Mouse (Mus musculus): ENCODE results near the gene Aqp12. TPM values are rescaled to one million over a fixed set of nuclear protein-coding genes. Genes with fewer than 3 reads are reported as not detected.
"Not testable (repeated sequence)": the region's sequence is repeated elsewhere in the genome, so short reads cannot be mapped to it uniquely, and the experiment has no call there.

Aqp12 gene
- polyA plus RNA-seq (2014; fragmentation: Nextera tagmentation; extraction: Ambion mirVana): not detected in 2 replicates

DNA sequence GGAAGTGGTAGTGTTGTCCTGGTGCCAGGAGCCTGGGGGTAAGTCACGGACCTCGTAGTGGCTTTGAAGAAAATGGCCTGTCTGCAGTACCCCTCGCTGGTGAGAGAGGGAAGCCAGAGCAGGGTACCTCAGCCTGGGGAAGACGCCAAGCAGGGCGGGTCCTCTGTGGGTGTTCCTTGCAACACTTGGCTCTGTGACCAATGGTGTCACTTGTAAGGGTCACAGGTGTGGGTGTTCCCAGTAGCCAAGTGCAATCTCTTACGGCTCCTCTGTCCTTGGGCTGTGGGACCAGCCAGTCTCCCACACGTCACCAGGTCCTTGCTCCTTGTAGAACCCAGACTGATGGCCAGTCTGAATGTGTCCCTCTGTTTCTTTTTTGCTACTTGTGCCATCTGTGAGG lies at the start of gene Aqp12:
TSS of gene Aqp12 (plus strand) at position 274 of the 400 bp plus-strand sequence.
- no peaks in the 10 kb centered on the region for H3K27me3 ChIP-seq (ENCODE audit: control insufficient read depth, insufficient read depth, low read length)
- no peak for ATAC-seq (replicated peaks; ENCODE audit: low FRiP score)
- 81% methylated on average over 7 of the region's 7 CpGs for WGBS

DNA sequence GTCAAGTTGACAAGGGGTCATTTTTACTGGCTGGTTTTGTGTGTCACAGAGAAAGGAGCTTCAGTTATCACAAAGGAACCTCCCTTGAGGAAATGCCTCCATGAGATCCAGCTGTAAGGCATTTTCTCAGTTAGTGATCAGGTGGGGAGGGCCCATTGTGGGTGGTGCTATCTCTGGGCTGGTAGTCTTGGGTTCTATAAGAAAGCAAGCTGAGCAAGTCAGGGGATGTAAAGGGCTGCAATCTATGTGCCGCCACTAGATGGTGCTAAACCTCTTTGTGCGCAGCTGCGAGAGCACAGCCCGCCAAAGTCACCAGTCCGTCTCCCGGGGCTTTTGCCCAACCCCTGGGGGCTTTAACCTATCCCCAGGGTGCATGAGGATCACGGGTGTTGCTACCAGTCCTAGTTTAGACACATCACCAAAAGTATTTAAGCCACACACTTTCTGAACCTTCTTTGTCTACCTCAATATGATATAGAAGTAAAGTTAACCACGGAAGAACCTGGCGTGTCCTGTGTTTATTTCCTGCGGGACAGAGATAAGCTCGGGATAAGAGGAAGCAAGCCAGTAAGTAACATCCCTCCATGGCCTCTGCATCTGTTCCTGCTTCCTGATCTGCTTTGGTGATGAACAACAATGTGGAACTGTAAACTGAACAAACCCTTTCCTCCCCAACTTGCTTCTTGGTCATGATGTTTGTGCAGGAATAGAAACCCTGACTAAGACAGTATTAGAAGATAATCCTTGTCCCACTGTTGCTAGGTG lies 49.4 kb upstream of the Aqp12 start:
- H3K27me3 ChIP-seq (ENCODE audit: control insufficient read depth, insufficient read depth, low read length); H3K36me3 ChIP-seq (ENCODE audit: control insufficient read depth, insufficient read depth, low read length); H3K27ac ChIP-seq (ENCODE audit: low read depth, low read length); H3K9ac ChIP-seq (ENCODE audit: low read length); DNase-seq (ENCODE audit: low spot score); H3K9me3 ChIP-seq (ENCODE audit: control insufficient read depth, low read length); H3K4me1 ChIP-seq (replicated peaks; ENCODE audit: control insufficient read depth, insufficient read depth, low read length); H3K4me3 ChIP-seq (ENCODE audit: low read depth, low read length): not testable (repeated sequence)
- ATAC-seq (replicated peaks; ENCODE audit: low FRiP score): 0 out of 2 replicates have a peak, but pooled peaks have one; percentile 36
- 12% methylated on average over 11 of the region's 11 CpGs for WGBS
- H3K4me2 ChIP-seq (ENCODE audit: low read depth, low read length, severe bottlenecking): peak overlapping the region; percentile 36; the same call in 1 of the 2 replicates

More for the DNA sequence above, at the start of gene Aqp12:
- no peak for DNase-seq (ENCODE audit: low spot score)
- H3K9ac ChIP-seq (ENCODE audit: low read length): no peak within 1 kb of the TSS
- H3K36me3 ChIP-seq (ENCODE audit: control insufficient read depth, insufficient read depth, low read length): no peaks in the 10 kb centered on the region
- H3K4me1 ChIP-seq (replicated peaks; ENCODE audit: control insufficient read depth, insufficient read depth, low read length): no peaks in the 10 kb centered on the region
- H3K27ac ChIP-seq (ENCODE audit: low read depth, low read length): no peak within 1 kb of the TSS
- no peak within 1 kb of the TSS for H3K4me2 ChIP-seq (ENCODE audit: low read depth, low read length, severe bottlenecking)
- no peaks in the 10 kb centered on the region; the same call in 1 of the 2 replicates for H3K9me3 ChIP-seq (ENCODE audit: control insufficient read depth, low read length)
- no peak within 1 kb of the TSS for H3K4me3 ChIP-seq (ENCODE audit: low read depth, low read length)

DNA sequence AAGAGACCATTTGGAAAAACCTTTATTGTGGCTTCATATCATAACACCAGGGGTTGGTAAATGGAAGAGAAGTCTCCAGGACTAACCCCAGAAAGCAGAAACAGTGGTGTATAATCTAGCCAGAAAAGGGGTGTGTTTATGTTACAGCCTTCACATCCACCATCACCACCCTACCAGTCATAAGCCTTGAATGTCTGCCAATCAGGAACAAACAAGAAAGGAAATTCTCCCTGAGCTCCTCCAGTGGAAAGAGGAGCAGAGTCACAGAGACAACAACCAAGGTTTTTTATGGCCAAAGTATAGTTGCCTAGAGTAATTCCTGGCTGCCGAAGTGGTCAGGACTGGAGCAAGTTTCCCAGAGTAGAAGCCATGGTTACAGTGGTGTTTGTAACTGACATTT lies 47.1 kb upstream of the Aqp12 start:
- ATAC-seq (replicated peaks; ENCODE audit: low FRiP score): no peak
- no peaks in the 10 kb centered on the region for H3K9me3 ChIP-seq (ENCODE audit: control insufficient read depth, low read length)
- no peak overlapping the region for H3K4me3 ChIP-seq (ENCODE audit: low read depth, low read length)
- WGBS: 93% methylated on average over 1 of the region's 1 CpGs
- H3K36me3 ChIP-seq (ENCODE audit: control insufficient read depth, insufficient read depth, low read length): no peaks in the 10 kb centered on the region
- DNase-seq (ENCODE audit: low spot score): no peak
- no peaks in the 10 kb centered on the region for H3K27me3 ChIP-seq (ENCODE audit: control insufficient read depth, insufficient read depth, low read length)
- H3K4me2 ChIP-seq (ENCODE audit: low read depth, low read length, severe bottlenecking): no peak overlapping the region
- no peak overlapping the region for H3K9ac ChIP-seq (ENCODE audit: low read length)
- no peak overlapping the region for H3K27ac ChIP-seq (ENCODE audit: low read depth, low read length)
- no peaks in the 10 kb centered on the region for H3K4me1 ChIP-seq (replicated peaks; ENCODE audit: control insufficient read depth, insufficient read depth, low read length)

DNA sequence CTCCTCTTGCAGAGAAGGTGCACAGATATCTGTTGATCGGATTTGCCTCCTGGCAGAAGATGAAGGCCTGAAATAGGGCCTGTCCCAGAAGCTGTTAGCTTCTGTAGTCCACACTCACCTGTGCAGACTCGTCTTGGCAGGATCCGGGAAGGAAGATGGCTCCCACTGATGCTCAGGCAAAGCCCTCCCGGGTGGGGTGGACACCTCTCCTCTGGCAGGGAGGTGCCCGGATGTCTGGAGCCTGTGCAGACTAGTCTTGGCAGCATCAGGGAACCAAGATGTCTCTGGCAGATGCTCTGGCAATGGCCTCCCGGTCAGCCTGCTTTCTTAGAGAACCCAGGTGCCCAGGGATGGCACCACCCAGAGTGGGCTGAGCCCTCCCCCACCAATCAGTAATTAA lies 35.3 kb upstream of the Aqp12 start:
- not testable (repeated sequence) for H3K27ac ChIP-seq (ENCODE audit: low read depth, low read length); H3K4me1 ChIP-seq (replicated peaks; ENCODE audit: control insufficient read depth, insufficient read depth, low read length); H3K27me3 ChIP-seq (ENCODE audit: control insufficient read depth, insufficient read depth, low read length); ATAC-seq (replicated peaks; ENCODE audit: low FRiP score); DNase-seq (ENCODE audit: low spot score); H3K4me2 ChIP-seq (ENCODE audit: low read depth, low read length, severe bottlenecking); H3K4me3 ChIP-seq (ENCODE audit: low read depth, low read length); H3K9me3 ChIP-seq (ENCODE audit: control insufficient read depth, low read length); H3K36me3 ChIP-seq (ENCODE audit: control insufficient read depth, insufficient read depth, low read length); H3K9ac ChIP-seq (ENCODE audit: low read length)
- WGBS: 87% methylated on average over 6 of the region's 6 CpGs

DNA sequence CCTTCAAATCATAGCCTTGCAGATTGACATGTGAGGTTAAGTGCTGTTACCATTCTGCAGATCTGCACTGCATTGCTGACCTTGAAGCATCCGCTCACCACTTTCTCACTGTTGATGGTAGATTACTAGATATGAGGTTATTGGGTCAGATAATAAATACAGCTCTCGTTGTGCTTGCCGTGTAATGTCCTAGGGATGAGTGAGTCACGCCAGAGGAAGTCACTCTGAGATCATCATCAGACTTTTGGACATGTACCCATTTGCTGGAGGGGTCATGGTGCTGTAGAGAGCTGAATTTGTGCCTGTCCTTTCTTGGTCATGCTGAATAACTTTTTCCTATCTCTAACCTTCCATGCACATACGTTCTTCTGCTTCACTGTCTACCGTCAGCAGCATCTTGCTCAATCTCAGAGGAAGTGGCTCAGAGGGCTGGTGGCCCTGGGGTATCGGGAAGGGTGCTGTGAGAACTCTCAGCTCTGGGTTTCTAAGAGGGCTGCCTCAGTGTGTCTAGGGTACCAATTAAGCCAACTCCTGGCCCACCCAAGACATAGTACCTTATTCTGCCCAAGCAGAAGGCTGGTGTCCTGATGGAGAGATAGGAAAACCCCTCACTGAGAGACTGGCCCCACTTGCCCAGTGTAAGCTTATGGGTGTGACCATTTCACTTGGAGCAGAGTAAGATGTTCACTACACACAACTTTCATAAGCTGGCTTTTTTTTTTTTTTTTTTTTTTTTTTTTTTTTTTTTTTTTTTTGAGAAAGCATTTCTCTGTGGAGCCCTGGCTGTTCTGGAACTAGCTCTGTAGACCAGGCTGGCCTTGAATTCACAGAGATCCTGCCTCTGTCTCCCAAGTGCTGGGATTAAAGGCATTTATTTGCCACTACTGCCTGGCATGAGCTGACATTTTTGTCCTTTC lies 34.0 kb upstream of the Aqp12 start:
- no peak for DNase-seq (ENCODE audit: low spot score)
- WGBS: 92% methylated on average over 7 of the region's 7 CpGs
- Histone ChIP-seq H3K9ac (ENCODE audit: low read length) (no peak overlapping the region), H3K4me1 (replicated peaks; ENCODE audit: control insufficient read depth, insufficient read depth, low read length) (no peaks in the 10 kb centered on the region), H3K4me3 (ENCODE audit: low read depth, low read length) (no peak overlapping the region), H3K36me3 (ENCODE audit: control insufficient read depth, insufficient read depth, low read length) (no peaks in the 10 kb centered on the region), H3K4me2 (ENCODE audit: low read depth, low read length, severe bottlenecking) (no peak overlapping the region), H3K9me3 (ENCODE audit: control insufficient read depth, low read length) (no peaks in the 10 kb centered on the region), H3K27me3 (ENCODE audit: control insufficient read depth, insufficient read depth, low read length) (no peaks in the 10 kb centered on the region), H3K27ac (ENCODE audit: low read depth, low read length) (no peak overlapping the region)
- ATAC-seq (replicated peaks; ENCODE audit: low FRiP score): no peak

DNA sequence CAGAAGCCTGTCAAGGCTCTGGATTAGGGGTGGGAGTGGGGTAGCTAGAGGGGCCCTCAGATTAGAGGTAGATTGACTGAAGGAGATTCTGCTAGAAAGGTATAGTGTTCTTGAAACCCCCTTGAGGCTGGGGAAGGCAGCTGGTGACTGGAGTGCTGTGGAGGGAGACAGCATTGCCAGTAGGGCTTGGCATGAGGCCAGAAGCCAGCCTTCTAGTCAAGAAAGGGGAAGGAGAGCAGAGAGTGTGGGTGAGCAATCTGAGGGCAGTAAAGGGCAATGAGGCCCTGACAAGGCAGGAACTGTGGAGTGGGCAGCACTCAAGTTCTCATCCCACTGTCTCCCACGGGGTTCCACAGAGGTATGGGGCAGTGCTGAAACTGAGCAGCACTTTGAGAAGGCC lies 33.3 kb upstream of the Aqp12 start:
- H3K4me1 ChIP-seq (replicated peaks; ENCODE audit: control insufficient read depth, insufficient read depth, low read length): no peaks in the 10 kb centered on the region
- H3K27ac ChIP-seq (ENCODE audit: low read depth, low read length): no peak overlapping the region
- H3K9me3 ChIP-seq (ENCODE audit: control insufficient read depth, low read length): no peaks in the 10 kb centered on the region
- ATAC-seq (replicated peaks; ENCODE audit: low FRiP score): no peak
- WGBS: 83% methylated on average over 1 of the region's 1 CpGs
- no peaks in the 10 kb centered on the region for H3K36me3 ChIP-seq (ENCODE audit: control insufficient read depth, insufficient read depth, low read length)
- no peak overlapping the region for H3K4me3 ChIP-seq (ENCODE audit: low read depth, low read length)
- H3K9ac ChIP-seq (ENCODE audit: low read length): no peak overlapping the region
- no peak for DNase-seq (ENCODE audit: low spot score)
- no peak overlapping the region for H3K4me2 ChIP-seq (ENCODE audit: low read depth, low read length, severe bottlenecking)
- no peaks in the 10 kb centered on the region for H3K27me3 ChIP-seq (ENCODE audit: control insufficient read depth, insufficient read depth, low read length)

DNA sequence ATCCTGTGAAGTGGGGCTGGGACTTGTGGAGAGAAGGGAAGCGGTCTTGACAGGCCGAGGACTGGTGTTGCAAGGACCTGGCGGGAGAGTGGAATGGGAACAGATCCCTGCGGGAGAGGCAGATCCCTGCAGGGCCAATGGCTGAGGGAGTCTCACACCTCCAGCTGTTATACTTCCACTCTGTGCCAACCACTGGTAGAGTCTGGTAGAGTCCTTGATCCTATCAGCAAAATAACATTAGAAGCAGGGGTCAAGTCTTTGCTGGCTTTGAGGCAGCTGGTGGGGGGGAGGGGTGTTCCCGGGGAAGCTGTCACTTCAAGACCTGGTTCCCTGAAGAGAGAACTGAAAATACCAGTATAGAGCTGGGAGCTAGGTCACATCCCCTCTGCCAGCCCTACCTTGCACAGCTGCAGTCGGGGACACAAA lies 30.0 kb upstream of the Aqp12 start:
- Histone ChIP-seq H3K9me3 (ENCODE audit: control insufficient read depth, low read length) (no peaks in the 10 kb centered on the region), H3K27me3 (ENCODE audit: control insufficient read depth, insufficient read depth, low read length) (no peaks in the 10 kb centered on the region), H3K36me3 (ENCODE audit: control insufficient read depth, insufficient read depth, low read length) (no peaks in the 10 kb centered on the region), H3K4me2 (ENCODE audit: low read depth, low read length, severe bottlenecking) (no peak overlapping the region), H3K4me3 (ENCODE audit: low read depth, low read length) (no peak overlapping the region), H3K4me1 (replicated peaks; ENCODE audit: control insufficient read depth, insufficient read depth, low read length) (0 out of 2 replicates have a peak, but pooled peaks cover 2% of the 10 kb centered on the region), H3K9ac (ENCODE audit: low read length) (no peak overlapping the region), H3K27ac (ENCODE audit: low read depth, low read length) (no peak overlapping the region)
- ATAC-seq (replicated peaks; ENCODE audit: low FRiP score) (no peak), DNase-seq (ENCODE audit: low spot score) (no peak)
- WGBS: 67% methylated on average over 6 of the region's 6 CpGs

DNA sequence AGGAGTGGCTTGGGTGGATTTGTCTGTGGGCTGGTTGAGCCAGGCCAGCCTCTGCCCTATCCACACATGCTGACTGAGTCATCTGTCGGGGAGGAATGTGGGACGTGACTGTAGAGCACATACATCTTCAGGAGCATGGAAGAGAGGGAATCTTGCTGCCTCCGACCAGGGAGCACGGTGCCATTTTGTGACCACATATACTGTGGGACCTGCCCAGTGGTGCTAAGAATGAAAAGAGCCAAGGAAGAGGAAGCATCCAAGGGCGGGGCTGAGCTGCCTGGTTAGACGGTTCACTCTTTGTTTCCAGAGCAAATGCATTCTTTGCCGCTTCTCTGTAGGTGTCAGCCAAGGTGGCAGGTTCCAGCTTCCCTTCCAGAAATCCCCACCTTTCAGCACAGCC lies 27.5 kb upstream of the Aqp12 start:
- Histone ChIP-seq H3K4me2 (ENCODE audit: low read depth, low read length, severe bottlenecking) (no peak overlapping the region), H3K27me3 (ENCODE audit: control insufficient read depth, insufficient read depth, low read length) (no peaks in the 10 kb centered on the region), H3K9me3 (ENCODE audit: control insufficient read depth, low read length) (no peaks in the 10 kb centered on the region), H3K36me3 (ENCODE audit: control insufficient read depth, insufficient read depth, low read length) (no peaks in the 10 kb centered on the region), H3K9ac (ENCODE audit: low read length) (no peak overlapping the region), H3K4me3 (ENCODE audit: low read depth, low read length) (no peak overlapping the region), H3K4me1 (replicated peaks; ENCODE audit: control insufficient read depth, insufficient read depth, low read length) (0 out of 2 replicates have a peak, but pooled peaks cover 2% of the 10 kb centered on the region), H3K27ac (ENCODE audit: low read depth, low read length) (no peak overlapping the region)
- DNase-seq (ENCODE audit: low spot score): no peak
- ATAC-seq (replicated peaks; ENCODE audit: low FRiP score): no peak
- 49% methylated on average over 7 of the region's 7 CpGs for WGBS

Measured in forebrain, embryonic 11.5 days (tissue).